In the genomic region with DNA sequence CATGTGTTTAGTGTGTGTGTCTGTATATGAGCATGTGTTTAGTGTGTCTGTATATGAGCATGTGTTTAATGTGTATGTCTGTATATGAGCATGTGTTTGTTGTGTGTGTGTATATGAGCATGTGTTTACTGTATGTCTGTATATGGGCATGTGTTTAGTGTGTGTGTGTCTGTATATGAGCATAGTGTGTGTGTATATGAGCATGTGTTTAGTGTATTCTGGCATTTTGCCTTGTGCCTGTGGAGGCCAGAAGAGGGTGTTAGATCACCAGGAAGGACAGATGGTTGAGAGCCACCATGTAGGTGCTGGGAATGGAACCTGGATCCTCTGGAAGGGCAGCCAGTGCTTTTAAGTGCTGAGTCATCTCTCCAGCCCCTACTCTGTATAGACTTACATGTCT, we compare ENCODE assay signal across 28 mouse cellular contexts.
DNase-seq lines count a peak whose midpoint lies in the region; ATAC-seq and TF ChIP-seq lines count a peak whose summit lies in the region.
"Had no signal": no experiment of that assay in that cellular context is flagged by ENCODE, and none has a peak within 500 bp of the region (broad histone marks: within the 10 kb centered on the region; RNA-seq: fewer than 3 reads in every experiment).

No protein-coding gene starts in this region.

- peaks cover 13% of the 10 kb centered on the region for H3K36me3 ChIP-seq in embryonic facial prominence, embryonic 11.5 days (replicated peaks; ENCODE audit: control insufficient read depth, insufficient read depth, low read depth, low read length)
- H3K36me3 ChIP-seq in embryonic facial prominence, embryonic 10.5 days (replicated peaks), result peaks cover 41% of the 10 kb centered on the region
- peaks cover 26% of the 10 kb centered on the region for H3K36me3 ChIP-seq in lung, embryonic 14.5 days (ENCODE audit: insufficient read depth)
- peaks cover 30% of the 10 kb centered on the region for H3K36me3 ChIP-seq in embryonic facial prominence, embryonic 13.5 days

- no peaks in the 10 kb centered on the region for H3K27me3 ChIP-seq in embryonic facial prominence, embryonic 11.5 days (ENCODE audit: control insufficient read depth, insufficient read depth, low read length)
- H3K27me3 ChIP-seq in embryonic facial prominence, embryonic 10.5 days (replicated peaks; ENCODE audit: low read depth, poor library complexity, severe bottlenecking), result no peaks in the 10 kb centered on the region
- no peaks in the 10 kb centered on the region for H3K27me3 ChIP-seq in lung, embryonic 14.5 days (ENCODE audit: insufficient read depth, low read length)
- no peaks in the 10 kb centered on the region for H3K27me3 ChIP-seq in embryonic facial prominence, embryonic 13.5 days
- H3K27me3 ChIP-seq: liver, embryonic 13.5 days; megakaryocyte, embryonic 14.5 days; neural tube, embryonic 15.5 days had no signal

- no peak for TF ChIP-seq CTCF in lung, embryonic 14.5 days (IDR thresholded peaks at IDR 0.05; ENCODE audit: low read depth)

- no peak overlapping the region for H3K27ac ChIP-seq in embryonic facial prominence, embryonic 11.5 days (replicated peaks; ENCODE audit: low read depth, low read length)
- no peak overlapping the region for H3K27ac ChIP-seq in embryonic facial prominence, embryonic 10.5 days (replicated peaks)
- H3K27ac ChIP-seq in lung, embryonic 14.5 days (ENCODE audit: low read depth), result no peak overlapping the region
- H3K27ac ChIP-seq in embryonic facial prominence, embryonic 13.5 days, result no peak overlapping the region
- H3K27ac ChIP-seq: forebrain, embryonic 10.5 days; gastrocnemius, adult 2 months; layer of hippocampus, adult 2 months; liver, embryonic 13.5 days; neural tube, embryonic 15.5 days had no signal

- no peaks in the 10 kb centered on the region for H3K9me3 ChIP-seq in embryonic facial prominence, embryonic 11.5 days (replicated peaks; ENCODE audit: control insufficient read depth, low read length)
- H3K9me3 ChIP-seq in embryonic facial prominence, embryonic 10.5 days, result peaks cover 6% of the 10 kb centered on the region
- no peaks in the 10 kb centered on the region for H3K9me3 ChIP-seq in lung, embryonic 14.5 days (ENCODE audit: low read depth, low read length)
- H3K9me3 ChIP-seq in embryonic facial prominence, embryonic 13.5 days, result no peaks in the 10 kb centered on the region
- H3K9me3 ChIP-seq: G1E; liver, embryonic 13.5 days; neural tube, embryonic 15.5 days had no signal

- H3K4me1 ChIP-seq in embryonic facial prominence, embryonic 11.5 days (ENCODE audit: control insufficient read depth, insufficient read depth, low read length), result no peaks in the 10 kb centered on the region
- peaks cover 13% of the 10 kb centered on the region for H3K4me1 ChIP-seq in embryonic facial prominence, embryonic 10.5 days
- peaks cover 10% of the 10 kb centered on the region for H3K4me1 ChIP-seq in lung, embryonic 14.5 days (ENCODE audit: insufficient read depth)
- H3K4me1 ChIP-seq in embryonic facial prominence, embryonic 13.5 days, result peaks cover 22% of the 10 kb centered on the region

- no peak overlapping the region for H3K9ac ChIP-seq in embryonic facial prominence, embryonic 11.5 days (replicated peaks; ENCODE audit: low read length)
- H3K9ac ChIP-seq in lung, embryonic 14.5 days, result no peak overlapping the region
- H3K9ac ChIP-seq in embryonic facial prominence, embryonic 13.5 days, result no peak overlapping the region
- H3K9ac ChIP-seq: liver, embryonic 13.5 days; neural tube, embryonic 15.5 days had no signal

- H3K4me2 ChIP-seq in embryonic facial prominence, embryonic 11.5 days (ENCODE audit: low read depth, low read length), result no peak overlapping the region
- H3K4me2 ChIP-seq in lung, embryonic 14.5 days, result no peak overlapping the region
- H3K4me2 ChIP-seq in embryonic facial prominence, embryonic 13.5 days, result no peak overlapping the region
- H3K4me2 ChIP-seq: liver, embryonic 13.5 days; neural tube, embryonic 15.5 days had no signal

- no peak overlapping the region for H3K4me3 ChIP-seq in embryonic facial prominence, embryonic 11.5 days (ENCODE audit: low read depth, low read length)
- no peak overlapping the region for H3K4me3 ChIP-seq in embryonic facial prominence, embryonic 10.5 days
- no peak overlapping the region for H3K4me3 ChIP-seq in lung, embryonic 14.5 days (ENCODE audit: low read depth, low read length)
- H3K4me3 ChIP-seq in embryonic facial prominence, embryonic 13.5 days, result no peak overlapping the region
- H3K4me3 ChIP-seq: forebrain, embryonic 10.5 days; gastrocnemius, adult 2 months; layer of hippocampus, adult 2 months; liver, embryonic 13.5 days; megakaryocyte, embryonic 14.5 days; neural tube, embryonic 15.5 days had no signal

- DNase-seq in embryonic facial prominence, embryonic 11.5 days (ENCODE audit: low spot score), result no peak
- DNase-seq in embryonic facial prominence, embryonic 10.5 days (ENCODE audit: low spot score), result no peak
- DNase-seq in lung, embryonic 14.5 days, result no peak
- no peak for DNase-seq in lung, adult 18-20 months
- peak; percentile 10 for DNase-seq in 3T3-L1 (ENCODE audit: low read depth, low spot score)
- DNase-seq in natural killer cell, adult 2 months (ENCODE audit: low spot score in 2 of 2), result no peak
- DNase-seq in kidney, postnatal 25 days, result no peak
- DNase-seq: adrenal gland, adult 8-10 months; cerebellum, adult 2 months; cerebellum, postnatal 25 days; gastrocnemius, adult 2 months; heart, postnatal 4 days; kidney, adult 9 months; kidney, postnatal 14 days; layer of hippocampus, postnatal 36 days; liver, embryonic 13.5 days; lung, postnatal 36 days; midbrain, embryonic 14.5 days had no signal

- 0 out of 2 replicates have a peak, but pooled peaks have one; percentile 44 for ATAC-seq in embryonic facial prominence, embryonic 11.5 days (replicated peaks; ENCODE audit: insufficient number of reproducible peaks, low FRiP score, low TSS enrichment, low read depth)
- ATAC-seq in lung, embryonic 14.5 days (ENCODE audit: insufficient read depth), result peak; percentile 30
- peak; percentile 40; the same call in 1 of the 2 replicates for ATAC-seq in embryonic facial prominence, embryonic 13.5 days (ENCODE audit: insufficient number of reproducible peaks, insufficient read depth, low FRiP score, low TSS enrichment, low read depth)
- ATAC-seq: activated CD4-positive, CD25-positive, alpha-beta regulatory T cell, adult 4 months; CD4-positive, CD25-positive, alpha-beta regulatory T cell, adult 4 months; hindbrain, embryonic 16.5 days; intestine, embryonic 16.5 days had no signal
